In genomic region chr17:31265171-31265572, GRCm38 (mm10) we compare ENCODE assay signal across 12 mouse cellular contexts. TPM values are rescaled to one million over a fixed set of nuclear protein-coding genes. Genes with fewer than 3 reads are reported as not detected.
DNase-seq lines count a peak whose midpoint lies in the region; ATAC-seq and TF ChIP-seq lines count a peak whose summit lies in the region.
"Had no signal": no experiment of that assay in that cellular context is flagged by ENCODE, and none has a peak within 500 bp of the region (broad histone marks: within the 10 kb centered on the region; RNA-seq: fewer than 3 reads in every experiment).

No protein-coding gene starts in this region.

- no peak for ATAC-seq in kidney, postnatal 0 days (replicated peaks; ENCODE audit: low FRiP score, low read depth)
- no peak for ATAC-seq in midbrain, embryonic 16.5 days

- TF ChIP-seq EP300 in MEL (IDR thresholded peaks at IDR 0.05; ENCODE audit: low read depth in 1 of 2, low read length in 2 of 2): no peak

- TF ChIP-seq POLR2A in MEL (IDR thresholded peaks at IDR 0.05; ENCODE audit: control insufficient read depth in 1 of 2, insufficient read depth in 1 of 2, low read depth in 1 of 2, low read length in 2 of 2, poor library complexity in 1 of 2): no peak

- H3K4me1 ChIP-seq in kidney, postnatal 0 days (replicated peaks; ENCODE audit: insufficient read depth, low read length): no peaks in the 10 kb centered on the region
- peaks cover 0 to 6% of the 10 kb centered on the region in 2 experiments; a peak in 2 of 4 replicates for H3K4me1 ChIP-seq in MEL (ENCODE audit: control insufficient read depth in 1 of 2, insufficient read depth in 2 of 2, low read length in 2 of 2)
- H3K4me1 ChIP-seq in midbrain, embryonic 16.5 days (ENCODE audit: control insufficient read depth, insufficient read depth, low read length): no peaks in the 10 kb centered on the region

- no peak overlapping the region for H3K27ac ChIP-seq in kidney, postnatal 0 days
- no peak overlapping the region for H3K27ac ChIP-seq in MEL (ENCODE audit: control insufficient read depth, low read depth, low read length)
- H3K27ac ChIP-seq in midbrain, embryonic 16.5 days (ENCODE audit: low read length): no peak overlapping the region
- H3K27ac ChIP-seq: limb, embryonic 15.5 days had no signal

- DNase-seq in kidney, postnatal 0 days (ENCODE audit: low spot score): peak; percentile 52
- DNase-seq in kidney, postnatal 14 days: no peak
- peak; percentile 71 for DNase-seq in 416B (ENCODE audit: low read depth)
- peak; percentile 80 for DNase-seq in MEL (ENCODE audit: low read depth, low spot score)
- peak; percentile 66 for DNase-seq in lung, postnatal 36 days
- DNase-seq in adipocyte (ENCODE audit: low spot score): no peak
- DNase-seq in ovary, postnatal 14 days (ENCODE audit: low spot score): no peak
- DNase-seq: adrenal gland, postnatal 14 days; cerebellum, adult 8-10 months had no signal

- H3K36me3 ChIP-seq in kidney, postnatal 0 days (ENCODE audit: insufficient read depth, low read length): no peaks in the 10 kb centered on the region
- H3K36me3 ChIP-seq in MEL (ENCODE audit: control insufficient read depth in 1 of 2, insufficient read depth in 2 of 2, low read length in 2 of 2): no peaks in the 10 kb centered on the region
- H3K36me3 ChIP-seq in midbrain, embryonic 16.5 days (ENCODE audit: control insufficient read depth, insufficient read depth, low read length): no peaks in the 10 kb centered on the region
- H3K36me3 ChIP-seq: limb, embryonic 15.5 days; midbrain, embryonic 10.5 days had no signal

- no peak overlapping the region for H3K4me3 ChIP-seq in kidney, postnatal 0 days (replicated peaks; ENCODE audit: low read depth, low read length)
- no peak overlapping the region; a peak in 1 of 4 replicates for H3K4me3 ChIP-seq in MEL (ENCODE audit: control insufficient read depth in 1 of 2, insufficient read depth in 1 of 2, low read depth in 2 of 2, low read length in 2 of 2)
- H3K4me3 ChIP-seq in midbrain, embryonic 16.5 days (ENCODE audit: low read depth, low read length): no peak overlapping the region
- H3K4me3 ChIP-seq: limb, embryonic 15.5 days; midbrain, embryonic 10.5 days had no signal

- H3K79me2 ChIP-seq in MEL (ENCODE audit: control insufficient read depth, insufficient read depth, low read length, poor library complexity): no peaks in the 10 kb centered on the region

- no peaks in the 10 kb centered on the region for H3K27me3 ChIP-seq in kidney, postnatal 0 days (ENCODE audit: insufficient read depth, low read length)
- H3K27me3 ChIP-seq in MEL (ENCODE audit: control insufficient read depth in 1 of 2, insufficient read depth in 2 of 2, low read length in 2 of 2): no peaks in the 10 kb centered on the region; a peak in 1 of 4 replicates
- H3K27me3 ChIP-seq in midbrain, embryonic 16.5 days (ENCODE audit: control insufficient read depth, insufficient read depth, low read depth, low read length): no peaks in the 10 kb centered on the region
- H3K27me3 ChIP-seq: limb, embryonic 15.5 days had no signal

- no peak overlapping the region for H3K9ac ChIP-seq in kidney, postnatal 0 days (ENCODE audit: low read depth, low read length)
- H3K9ac ChIP-seq in MEL (ENCODE audit: control insufficient read depth, low read depth, low read length, poor library complexity, severe bottlenecking): no peak overlapping the region
- H3K9ac ChIP-seq in midbrain, embryonic 16.5 days (ENCODE audit: low read depth, low read length): no peak overlapping the region
- H3K9ac ChIP-seq: limb, embryonic 15.5 days had no signal

- no peak for TF ChIP-seq CTCF in kidney, postnatal 0 days (IDR thresholded peaks at IDR 0.05; ENCODE audit: low read depth)
- TF ChIP-seq CTCF in MEL (IDR thresholded peaks at IDR 0.05 in 2 of 3, conservative IDR thresholded peaks at IDR 0.05 in 1 of 3; ENCODE audit: control insufficient read depth in 1 of 3, insufficient read depth in 1 of 3, low read depth in 2 of 3, low read length in 3 of 3, poor library complexity in 1 of 3, severe bottlenecking in 1 of 3): peak in 1 of 3 experiments; percentile 19; a peak in 2 of 6 replicates

- 13% methylated on average over 3 of the region's 3 CpGs for WGBS in kidney, postnatal 0 days
- WGBS in midbrain, embryonic 16.5 days: 20% methylated on average over 3 of the region's 3 CpGs

- no peak for TF ChIP-seq RAD21 in MEL (IDR thresholded peaks at IDR 0.05; ENCODE audit: low read depth, low read length)

- H3K4me2 ChIP-seq in kidney, postnatal 0 days (ENCODE audit: low read length): no peak overlapping the region
- no peak overlapping the region for H3K4me2 ChIP-seq in midbrain, embryonic 16.5 days (ENCODE audit: low read length)
- H3K4me2 ChIP-seq: limb, embryonic 15.5 days had no signal

- H3K9me3 ChIP-seq in kidney, postnatal 0 days (replicated peaks; ENCODE audit: low read length): no peaks in the 10 kb centered on the region
- H3K9me3 ChIP-seq in MEL (replicated peaks; ENCODE audit: insufficient read depth, low read length): no peaks in the 10 kb centered on the region
- H3K9me3 ChIP-seq in midbrain, embryonic 16.5 days (replicated peaks; ENCODE audit: control insufficient read depth, low read length, poor library complexity, severe bottlenecking): no peaks in the 10 kb centered on the region
- H3K9me3 ChIP-seq: limb, embryonic 15.5 days; midbrain, embryonic 10.5 days had no signal

TF ChIP-seq in MEL, 35 proteins besides CTCF, POLR2A, EP300 and RAD21:
- TF ChIP-seq RCOR1 (IDR thresholded peaks at IDR 0.05; ENCODE audit: low read depth, low read length): no peak
- TF ChIP-seq ETS1 (IDR thresholded peaks at IDR 0.05; ENCODE audit: low read depth, low read length): no peak
- TF ChIP-seq HCFC1 (IDR thresholded peaks at IDR 0.05; ENCODE audit: low read depth, low read length): no peak
- TF ChIP-seq SMC3 (IDR thresholded peaks at IDR 0.05; ENCODE audit: low read depth, low read length): no peak
- TF ChIP-seq GABPA (IDR thresholded peaks at IDR 0.05; ENCODE audit: low read depth, low read length): no peak
- no peak for TF ChIP-seq SIN3A (IDR thresholded peaks at IDR 0.05; ENCODE audit: low read length)
- TF ChIP-seq POLR2AphosphoS2 (IDR thresholded peaks at IDR 0.05; ENCODE audit: low read length): no peak
- TF ChIP-seq NRF1 (IDR thresholded peaks at IDR 0.05; ENCODE audit: insufficient read depth, low read depth, low read length, poor library complexity, severe bottlenecking): no peak
- no peak for TF ChIP-seq POLR2AphosphoS5 (IDR thresholded peaks at IDR 0.05; ENCODE audit: borderline replicate concordance, low read depth, low read length)
- no peak for TF ChIP-seq MAX (IDR thresholded peaks at IDR 0.05; ENCODE audit: low read length)
- no peak for TF ChIP-seq TCF12 (IDR thresholded peaks at IDR 0.05; ENCODE audit: low read depth, low read length)
- no peak for TF ChIP-seq ZMIZ1 (IDR thresholded peaks at IDR 0.05; ENCODE audit: low read depth, low read length)
- no peak for TF ChIP-seq JUND (IDR thresholded peaks at IDR 0.05; ENCODE audit: low read depth, low read length)
- no peak for TF ChIP-seq MAFK (IDR thresholded peaks at IDR 0.05; ENCODE audit: borderline replicate concordance, low read depth, low read length)

RNA-seq across cellular contexts. Expression of gene Rsph1, which starts 12.0 kb away (rescaled TPM):
- polyA plus RNA-seq in kidney, postnatal 0 days (2015; fragmentation: Nextera tagmentation; extraction: Ambion mirVana): 1.3 and 2.2 TPM in 2 replicates
- 1.3 and 2.0 TPM in 2 replicates for total RNA-seq in MEL (2012; rRNA removed)
- polyA plus RNA-seq in MEL (2012; ENCODE audit: insufficient read depth in 1 of 2, insufficient read length in 2 of 2, low read depth in 1 of 2, low replicate concordance in 2 of 2, missing spikeins in 1 of 2): 1 to 10 TPM in 1 of 2 experiments, not detected in 1; 3.6 TPM
- polyA plus RNA-seq in midbrain, embryonic 16.5 days (2015; fragmentation: Nextera tagmentation; extraction: Ambion mirVana): 6.4 and 8.6 TPM in 2 replicates

RNA-seq across cellular contexts. Expression of gene Slc37a1, which starts 21.4 kb away (rescaled TPM):
- polyA plus RNA-seq in kidney, postnatal 0 days (2015; fragmentation: Nextera tagmentation; extraction: Ambion mirVana): 2.8 and 3.9 TPM in 2 replicates
- total RNA-seq in MEL (2012; rRNA removed): 10.3 and 15.0 TPM in 2 replicates
- polyA plus RNA-seq in MEL (2012; ENCODE audit: insufficient read depth in 1 of 2, insufficient read length in 2 of 2, low read depth in 1 of 2, low replicate concordance in 2 of 2, missing spikeins in 1 of 2): 10 to 100 TPM in 1 of 2 experiments, not detected in 1; 14.2 TPM
- 12.9 and 20.1 TPM in 2 replicates for polyA plus RNA-seq in midbrain, embryonic 16.5 days (2015; fragmentation: Nextera tagmentation; extraction: Ambion mirVana)

RNA-seq across cellular contexts. Expression of gene Ubash3a, which starts 57.5 kb away (rescaled TPM):
- polyA plus RNA-seq in kidney, postnatal 0 days (2015; fragmentation: Nextera tagmentation; extraction: Ambion mirVana): 0.11 and 0.14 TPM in 2 replicates
- total RNA-seq in MEL (2012; rRNA removed): 24.9 and 30.2 TPM in 2 replicates
- polyA plus RNA-seq in MEL (2012; ENCODE audit: insufficient read depth in 1 of 2, insufficient read length in 2 of 2, low read depth in 1 of 2, low replicate concordance in 2 of 2, missing spikeins in 1 of 2): 10 to 100 TPM; 27.6 to 57.4 TPM
- polyA plus RNA-seq in midbrain, embryonic 16.5 days (2015; fragmentation: Nextera tagmentation; extraction: Ambion mirVana): not detected in 2 replicates

Comparison
In these comparisons a context has a peak if more than half of its experiments do, and no peak if none do; other contexts are left out.
1. DNase-seq: peak in kidney, postnatal 0 days (single experiment), 416B (single experiment), MEL (single experiment) and lung, postnatal 36 days (single experiment); none in kidney, postnatal 14 days (single experiment), adipocyte (single experiment) and ovary, postnatal 14 days (single experiment).
2. RNA of gene Ubash3a, which starts 57.5 kb away (polyA plus RNA-seq): 27.6 to 57.4 TPM in MEL; 0.11 to 0.14 TPM in kidney, postnatal 0 days and not detected in midbrain, embryonic 16.5 days; every median in the first group is over 10 times any median in the second.